Mouse (Mus musculus): ENCODE results near the gene Zc3h12d. TPM values are rescaled to one million over a fixed set of nuclear protein-coding genes. Genes with fewer than 3 reads are reported as not detected.

Gene Zc3h12d
- polyA plus RNA-seq, 1 experiment from 2014 or later, result 0.22 TPM

GRCm38 (mm10) chr10:7861259-7861936 is 29.1 kb downstream of the Zc3h12d start:
- Histone ChIP-seq H3K4me1 (replicated peaks) (no peaks in the 10 kb centered on the region), H3K9me3 (replicated peaks) (no peaks in the 10 kb centered on the region), H3K27ac (no peak overlapping the region), H3K4me3 (replicated peaks) (no peak overlapping the region), H3K9ac (no peak overlapping the region), H3K4me2 (no peak overlapping the region), H3K27me3 (no peaks in the 10 kb centered on the region), H3K36me3 (no peaks in the 10 kb centered on the region)
- DNase-seq (no peak), ATAC-seq (ENCODE audit: low read depth) (no peak)
- 74% methylated on average over 14 of the region's 14 CpGs for WGBS (ENCODE audit: insufficient replicate concordance)

GRCm38 (mm10) chr10:7861937-7862657 is 29.8 kb downstream of the Zc3h12d start:
- H3K27ac ChIP-seq, result no peak overlapping the region
- no peak for ATAC-seq (ENCODE audit: low read depth)
- H3K9ac ChIP-seq, result no peak overlapping the region
- WGBS (ENCODE audit: insufficient replicate concordance), result 77% methylated on average over 24 of the region's 25 CpGs
- no peak overlapping the region for H3K4me2 ChIP-seq
- DNase-seq, result no peak
- peaks cover 7% of the 10 kb centered on the region for H3K27me3 ChIP-seq
- H3K9me3 ChIP-seq (replicated peaks), result no peaks in the 10 kb centered on the region
- H3K36me3 ChIP-seq, result no peaks in the 10 kb centered on the region
- peaks cover 2% of the 10 kb centered on the region for H3K4me1 ChIP-seq (replicated peaks)
- no peak overlapping the region for H3K4me3 ChIP-seq (replicated peaks)

- DNase-seq, result no peak
- WGBS (ENCODE audit: insufficient replicate concordance), result 82% methylated on average over 6 of the region's 6 CpGs
Measured at GRCm38 (mm10) chr10:7863411-7863810, 31.1 kb downstream of the Zc3h12d start.

GRCm38 (mm10) chr10:7864184-7864583 is 31.9 kb downstream of the Zc3h12d start:
- H3K9me3 ChIP-seq (replicated peaks), result no peaks in the 10 kb centered on the region
- H3K36me3 ChIP-seq, result no peaks in the 10 kb centered on the region
- ATAC-seq (ENCODE audit: low read depth), result no peak
- H3K27ac ChIP-seq, result no peak overlapping the region
- peaks cover 7% of the 10 kb centered on the region for H3K4me1 ChIP-seq (replicated peaks)
- H3K27me3 ChIP-seq, result peaks cover 25% of the 10 kb centered on the region
- no peak overlapping the region for H3K4me3 ChIP-seq (replicated peaks)
- DNase-seq, result no peak
- 60% methylated on average over 6 of the region's 6 CpGs for WGBS (ENCODE audit: insufficient replicate concordance)
- H3K9ac ChIP-seq, result no peak overlapping the region
- no peak overlapping the region for H3K4me2 ChIP-seq

More at GRCm38 (mm10) chr10:7863411-7863810, 31.1 kb downstream of the Zc3h12d start:
- Histone ChIP-seq H3K27ac (no peak overlapping the region), H3K4me3 (replicated peaks) (no peak overlapping the region), H3K4me2 (no peak overlapping the region), H3K9me3 (replicated peaks) (no peaks in the 10 kb centered on the region), H3K36me3 (no peaks in the 10 kb centered on the region), H3K4me1 (replicated peaks) (peaks cover 7% of the 10 kb centered on the region), H3K9ac (no peak overlapping the region), H3K27me3 (peaks cover 19% of the 10 kb centered on the region)
- no peak for ATAC-seq (ENCODE audit: low read depth)

GRCm38 (mm10) chr10:7864806-7865205 is 32.5 kb downstream of the Zc3h12d start:
- WGBS (ENCODE audit: insufficient replicate concordance), result 61% methylated on average over 3 of the region's 3 CpGs
- H3K27ac ChIP-seq, result no peak overlapping the region
- no peak for ATAC-seq (ENCODE audit: low read depth)
- H3K36me3 ChIP-seq, result no peaks in the 10 kb centered on the region
- H3K27me3 ChIP-seq, result peaks cover 27% of the 10 kb centered on the region
- no peak for DNase-seq
- no peak overlapping the region for H3K4me3 ChIP-seq (replicated peaks)
- H3K9me3 ChIP-seq (replicated peaks), result no peaks in the 10 kb centered on the region
- H3K4me1 ChIP-seq (replicated peaks), result peaks cover 7% of the 10 kb centered on the region
- no peak overlapping the region for H3K4me2 ChIP-seq
- H3K9ac ChIP-seq, result no peak overlapping the region

- Histone ChIP-seq H3K9ac (no peak overlapping the region), H3K4me3 (replicated peaks) (peak overlapping the region; percentile 36), H3K4me2 (peak overlapping the region; percentile 57), H3K4me1 (replicated peaks) (peaks cover 7% of the 10 kb centered on the region), H3K36me3 (no peaks in the 10 kb centered on the region), H3K9me3 (replicated peaks) (no peaks in the 10 kb centered on the region), H3K27me3 (peaks cover 27% of the 10 kb centered on the region), H3K27ac (no peak overlapping the region)
- no peak for ATAC-seq (ENCODE audit: low read depth)
- no peak for DNase-seq
- 16% methylated on average over 50 of the region's 50 CpGs for WGBS (ENCODE audit: insufficient replicate concordance)
Measured at GRCm38 (mm10) chr10:7866762-7867665, 34.7 kb downstream of the Zc3h12d start.

- WGBS (ENCODE audit: insufficient replicate concordance), result 20% methylated on average over 21 of the region's 21 CpGs
- Histone ChIP-seq H3K4me2 (peak overlapping the region; percentile 57), H3K4me1 (replicated peaks) (peaks cover 7% of the 10 kb centered on the region), H3K27me3 (peaks cover 27% of the 10 kb centered on the region), H3K27ac (no peak overlapping the region), H3K4me3 (replicated peaks) (peak overlapping the region; percentile 36), H3K36me3 (no peaks in the 10 kb centered on the region), H3K9me3 (replicated peaks) (no peaks in the 10 kb centered on the region), H3K9ac (no peak overlapping the region)
- DNase-seq (no peak), ATAC-seq (ENCODE audit: low read depth) (no peak)
Measured at GRCm38 (mm10) chr10:7867666-7868030, 35.4 kb downstream of the Zc3h12d start.

GRCm38 (mm10) chr10:7869746-7870145 is 37.5 kb downstream of the Zc3h12d start:
- no peaks in the 10 kb centered on the region for H3K36me3 ChIP-seq
- H3K4me2 ChIP-seq, result no peak overlapping the region
- DNase-seq (no peak), ATAC-seq (ENCODE audit: low read depth) (no peak)
- no peak overlapping the region for H3K27ac ChIP-seq
- no peak overlapping the region for H3K9ac ChIP-seq
- H3K4me1 ChIP-seq (replicated peaks), result peaks cover 7% of the 10 kb centered on the region
- H3K9me3 ChIP-seq (replicated peaks), result no peaks in the 10 kb centered on the region
- WGBS (ENCODE audit: insufficient replicate concordance), result 59% methylated on average over 8 of the region's 8 CpGs
- H3K4me3 ChIP-seq (replicated peaks), result no peak overlapping the region
- peaks cover 27% of the 10 kb centered on the region for H3K27me3 ChIP-seq

- Histone ChIP-seq H3K9ac (no peak overlapping the region), H3K27me3 (peaks cover 27% of the 10 kb centered on the region), H3K4me3 (replicated peaks) (no peak overlapping the region), H3K9me3 (replicated peaks) (no peaks in the 10 kb centered on the region), H3K4me1 (replicated peaks) (peaks cover 7% of the 10 kb centered on the region), H3K27ac (no peak overlapping the region), H3K36me3 (no peaks in the 10 kb centered on the region), H3K4me2 (no peak overlapping the region)
- WGBS (ENCODE audit: insufficient replicate concordance), result 60% methylated on average over 11 of the region's 11 CpGs
- ATAC-seq (ENCODE audit: low read depth) (no peak), DNase-seq (no peak)
Measured at GRCm38 (mm10) chr10:7870571-7871315, 38.5 kb downstream of the Zc3h12d start.

- Histone ChIP-seq H3K4me2 (no peak overlapping the region), H3K36me3 (no peaks in the 10 kb centered on the region), H3K27me3 (peaks cover 26% of the 10 kb centered on the region), H3K9me3 (replicated peaks) (no peaks in the 10 kb centered on the region), H3K27ac (no peak overlapping the region), H3K9ac (no peak overlapping the region), H3K4me1 (replicated peaks) (peaks cover 7% of the 10 kb centered on the region), H3K4me3 (replicated peaks) (no peak overlapping the region)
- DNase-seq (no peak), ATAC-seq (ENCODE audit: low read depth) (no peak)
- WGBS (ENCODE audit: insufficient replicate concordance), result 66% methylated on average over 5 of the region's 5 CpGs
Measured at GRCm38 (mm10) chr10:7871381-7872020, 39.2 kb downstream of the Zc3h12d start.
